Mouse (Mus musculus) adrenal gland, adult 18-20 months (tissue): ENCODE data around the gene Qrsl1. TPM values are rescaled to one million over a fixed set of nuclear protein-coding genes. Genes with fewer than 3 reads are reported as not detected.
"Not testable (repeated sequence)": the region's sequence is repeated elsewhere in the genome, so short reads cannot be mapped to it uniquely, and the experiment has no call there.

Experiments used
- DNase-seq, 2 experiments: peaks; one replicate each; pipeline ENCODE4 v3.0.0; 2021 to 2022; ENCODE audit warnings: low spot score in 2 of 2
- long read RNA-seq, 2 experiments: library from polyadenylated mRNA; stranded (forward); transcript quantifications; one replicate each; pipeline ENCODE4 v2.0.0; 2021
- total RNA-seq, 2 experiments: library from RNA; stranded (reverse); gene quantifications; 1 replicate in 1 of 2; 2 replicates in 1 of 2; pipeline ENCODE4 v1.2.3; 2021

Gene Qrsl1
- total RNA-seq = 1 to 10 TPM; 9.4 to 9.7 TPM
- long read RNA-seq, experiment 1, partial matches to known transcripts = 1 of 5 reads
- long read RNA-seq, experiment 1, other reads (novel, unspliced or antisense) = 0 of 5 reads
- long read RNA-seq, experiment 2, transcript Qrsl1-201 (11 exons, 1,981 nt) = major isoform, 17 of 19 reads
- long read RNA-seq, experiment 2, partial matches to known transcripts = 1 of 19 reads
- long read RNA-seq, experiment 2, other reads (novel, unspliced or antisense) = 1 of 19 reads

GRCm38 (mm10) chr10:43901578-43902194 lies at the start of gene Qrsl1, which contains the start of gene Rtn4ip1:
TSS of gene Qrsl1 (minus strand) at chr10:43901745.
TSS of gene Rtn4ip1 (plus strand) at chr10:43901807.
- DNase-seq = peak; percentile 92 to 93

GRCm38 (mm10) chr10:43945435-43945834 lies 43.9 kb upstream of the Qrsl1 start:
- DNase-seq = no peak

GRCm38 (mm10) chr10:43943736-43944135 lies 42.2 kb upstream of the Qrsl1 start:
- no peak for DNase-seq

GRCm38 (mm10) chr10:43939136-43939662 lies 37.7 kb upstream of the Qrsl1 start:
- DNase-seq = no peak

- no peak for DNase-seq
Observed at GRCm38 (mm10) chr10:43928596-43928995, 27.1 kb upstream of the Qrsl1 start.

- DNase-seq = no peak
Observed at GRCm38 (mm10) chr10:43927736-43928135, 26.2 kb upstream of the Qrsl1 start.

- DNase-seq = not testable (repeated sequence)
Observed at GRCm38 (mm10) chr10:43925776-43926175, 24.2 kb upstream of the Qrsl1 start.

- DNase-seq = no peak
Observed at GRCm38 (mm10) chr10:43923096-43923495, 21.6 kb upstream of the Qrsl1 start.

GRCm38 (mm10) chr10:43918696-43919608 lies 17.4 kb upstream of the Qrsl1 start:
- DNase-seq = peak; percentile 71 to 80

GRCm38 (mm10) chr10:43916737-43917136 lies 15.2 kb upstream of the Qrsl1 start:
- DNase-seq = no peak

GRCm38 (mm10) chr10:43916181-43916580 lies 14.6 kb upstream of the Qrsl1 start:
- no peak for DNase-seq

GRCm38 (mm10) chr10:43912236-43912635 lies 10.7 kb upstream of the Qrsl1 start:
- DNase-seq = no peak

GRCm38 (mm10) chr10:43910873-43911142 lies 9.3 kb upstream of the Qrsl1 start:
- DNase-seq = no peak

GRCm38 (mm10) chr10:43910032-43910872 lies 8.7 kb upstream of the Qrsl1 start:
- no peak for DNase-seq

GRCm38 (mm10) chr10:43904569-43904968 lies 3.0 kb upstream of the Qrsl1 start:
- DNase-seq = no peak

GRCm38 (mm10) chr10:43900883-43901570 lies 518 bp downstream of the Qrsl1 start:
- DNase-seq = no peak

GRCm38 (mm10) chr10:43898276-43898675 lies 3.3 kb downstream of the Qrsl1 start:
- DNase-seq = no peak

GRCm38 (mm10) chr10:43896065-43896464 lies 5.5 kb downstream of the Qrsl1 start:
- no peak for DNase-seq

- DNase-seq = no peak
Observed at GRCm38 (mm10) chr10:43892971-43893370, 8.6 kb downstream of the Qrsl1 start.

GRCm38 (mm10) chr10:43888976-43889375 lies 12.6 kb downstream of the Qrsl1 start:
- DNase-seq = no peak
